Mouse (Mus musculus) heart, adult 2 months (tissue): ENCODE data around the gene Rab5c.

Source experiments
- CTCF ChIP-seq: fragments of 200-600 bp; IDR thresholded peaks from 2 replicates; pipeline ENCODE4 v1.8.1; 2022; ENCODE audit warnings: antibody characterized with exemption, mild to moderate bottlenecking, moderate library complexity
- POLR2A ChIP-seq: fragments of 200-500 bp; IDR thresholded peaks from 2 replicates; pipeline ENCODE4 v1.6.1; 2011; ENCODE audit warnings: mild to moderate bottlenecking, low read depth, low read length, control low read depth; ENCODE audit not compliant: insufficient read depth

GRCm38 (mm10) chr11:100714948-100715347 lies 23.1 kb downstream of the Rab5c start:
- no peak for TF ChIP-seq CTCF
- no peak for TF ChIP-seq POLR2A
